Mouse (Mus musculus) intestine, embryonic 16.5 days (tissue): ENCODE results near the gene Blcap. TPM values are rescaled to one million over a fixed set of nuclear protein-coding genes. Genes with fewer than 3 reads are reported as not detected.

Experiments
- ATAC-seq: fragments of 200-750 bp; cut with Nextera tagmentation; 2 replicates; pipeline ENCODE4 v1.8.0; 2017; ENCODE audit warnings: moderate TSS enrichment, moderate library complexity
- H3K27ac ChIP-seq: fragments of 300-500 bp; sonication (generic); 2 replicates; pipeline ENCODE4 v1.5.1; 2014; ENCODE audit warnings: mild to moderate bottlenecking, low read length
- H3K27me3 ChIP-seq: fragments of 300-500 bp; sonication (generic); replicated peaks from 2 replicates; pipeline ENCODE4 v1.6.1; 2014; ENCODE audit warnings: low read length, control low read depth, mixed read lengths; ENCODE audit not compliant: control insufficient read depth, insufficient read depth
- H3K36me3 ChIP-seq: fragments of 300-500 bp; sonication (generic); 2 replicates; pipeline ENCODE4 v1.6.1; 2014; ENCODE audit warnings: low read length, control low read depth; ENCODE audit not compliant: control insufficient read depth, insufficient read depth
- H3K4me1 ChIP-seq: fragments of 300-500 bp; sonication (generic); 2 replicates; pipeline ENCODE4 v1.6.1; 2014; ENCODE audit warnings: low read length, control low read depth, mixed read lengths; ENCODE audit not compliant: control insufficient read depth, insufficient read depth
- H3K4me2 ChIP-seq: fragments of 300-500 bp; sonication (generic); 2 replicates; pipeline ENCODE4 v1.6.1; 2014; ENCODE audit warnings: low read depth, low read length, control low read depth
- H3K4me3 ChIP-seq: fragments of 300-500 bp; sonication (generic); 2 replicates; pipeline ENCODE4 v1.5.1; 2014; ENCODE audit warnings: mild to moderate bottlenecking, low read length
- H3K9ac ChIP-seq: fragments of 300-500 bp; sonication (generic); 2 replicates; pipeline ENCODE4 v1.6.1; 2014; ENCODE audit warnings: low read depth, low read length
- H3K9me3 ChIP-seq: fragments of 300-500 bp; sonication (generic); 2 replicates; pipeline ENCODE4 v1.6.1; 2016; ENCODE audit warnings: low read length, control low read depth; ENCODE audit not compliant: control insufficient read depth
- WGBS: fragments of 180-500 bp; shearing (Covaris S2); extraction: QIAGEN DNeasy Blood & Tissue Kit; methylation state at CpG from one replicate; pipeline ENCODE4 v1.1.7; 2014; 5-methylcytosine and 5-hydroxymethylcytosine counted together
- polyA plus RNA-seq: library from polyadenylated mRNA; unstranded; fragments of >200 nt; fragmentation: Nextera tagmentation; extraction: Ambion mirVana; gene quantifications from 2 replicates; pipeline ENCODE4 v1.2.1, GENCODE M21; 2015

The Blcap gene
- polyA plus RNA-seq, 1 experiment from 2014 or later = 42.0 TPM

DNA sequence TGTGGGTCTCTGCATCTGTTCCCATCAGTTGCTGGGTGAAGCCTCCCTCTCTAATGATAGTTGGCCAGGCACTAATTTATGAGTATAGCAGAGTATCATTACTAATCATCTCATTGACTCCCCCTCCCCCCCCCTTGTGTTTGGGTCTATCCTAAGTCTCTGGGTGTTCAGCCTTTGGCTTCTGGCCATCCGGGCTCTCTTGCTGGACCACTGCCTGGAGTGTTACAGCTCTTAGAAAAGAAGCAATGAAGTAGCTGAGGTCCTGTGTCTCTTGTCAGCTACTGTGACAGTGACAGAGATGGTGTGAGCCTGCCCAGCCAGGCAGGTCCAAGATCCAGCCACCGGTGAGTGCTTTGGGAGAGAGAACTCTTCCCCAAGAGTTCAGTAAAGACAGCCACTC lies 1.7 kb upstream of the Blcap start:
- Histone ChIP-seq H3K36me3 (no peaks in the 10 kb centered on the region), H3K9ac (no peak overlapping the region), H3K4me2 (no peak overlapping the region), H3K27ac (no peak overlapping the region), H3K9me3 (no peaks in the 10 kb centered on the region), H3K27me3 (no peaks in the 10 kb centered on the region), H3K4me1 (no peaks in the 10 kb centered on the region), H3K4me3 (no peak overlapping the region)
- ATAC-seq = no peak
- 59% methylated on average over 2 of the region's 2 CpGs for WGBS

DNA sequence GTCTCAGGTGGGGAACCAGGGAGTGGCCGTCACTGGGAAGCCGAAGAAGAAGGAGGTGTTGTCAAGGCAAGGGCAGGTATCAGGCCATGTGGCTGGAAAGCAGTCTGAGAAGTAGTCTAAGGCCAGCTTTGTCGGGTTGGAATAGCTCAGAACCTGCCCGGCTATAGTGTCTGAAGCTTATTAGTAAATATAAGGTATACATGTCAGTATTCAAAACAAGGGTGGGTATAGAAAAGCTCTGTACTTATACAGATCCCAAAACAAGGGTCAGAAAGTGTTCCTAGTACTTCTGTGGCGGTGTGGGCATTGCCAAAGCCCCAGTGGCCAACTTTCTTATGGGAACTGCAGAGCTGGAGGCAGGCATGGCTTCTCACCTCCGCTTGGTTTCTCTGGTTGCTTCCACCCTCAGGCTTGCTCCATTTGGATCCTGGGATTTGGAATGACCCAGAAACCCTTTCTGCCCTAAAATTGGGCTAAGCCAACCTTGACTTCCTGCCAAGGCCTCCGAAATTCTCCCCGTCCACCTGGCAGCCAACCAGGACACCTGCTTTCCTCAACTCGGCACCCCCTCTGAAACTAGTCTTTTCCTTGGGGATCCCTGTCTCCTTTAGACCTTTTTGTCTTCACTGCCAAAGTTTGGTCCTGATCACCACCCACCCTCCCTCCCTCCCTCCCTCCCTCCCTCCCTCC lies 1.1 kb downstream of the Blcap start:
- no peaks in the 10 kb centered on the region for H3K9me3 ChIP-seq
- H3K27me3 ChIP-seq = no peaks in the 10 kb centered on the region
- H3K4me3 ChIP-seq = no peak overlapping the region
- no peak overlapping the region for H3K4me2 ChIP-seq
- no peak overlapping the region for H3K9ac ChIP-seq
- no peaks in the 10 kb centered on the region for H3K36me3 ChIP-seq
- WGBS = 69% methylated on average over 9 of the region's 9 CpGs
- H3K4me1 ChIP-seq = peaks cover 9% of the 10 kb centered on the region; the same call in 1 of the 2 replicates
- no peak overlapping the region for H3K27ac ChIP-seq
- no peak for ATAC-seq

DNA sequence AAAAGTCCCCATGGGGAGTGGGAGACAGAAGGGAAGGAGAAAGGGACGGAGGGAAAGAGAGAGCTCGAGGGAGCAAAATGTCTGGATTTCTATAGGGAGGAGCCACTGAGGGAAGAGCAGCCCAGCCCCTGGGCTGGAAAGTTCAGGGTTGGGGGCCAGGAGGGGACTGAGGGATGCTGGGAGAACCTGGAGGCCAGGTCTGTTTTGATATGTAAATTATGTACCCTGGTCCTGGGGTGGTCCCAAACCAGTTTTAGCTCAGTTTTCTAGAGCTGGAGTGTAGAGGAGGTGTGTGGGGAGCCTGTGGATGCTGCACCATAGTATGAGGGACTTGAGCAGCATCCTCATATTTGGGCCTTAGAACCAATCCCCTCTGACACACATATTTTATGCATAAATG lies 2.2 kb downstream of the Blcap start:
- Histone ChIP-seq H3K36me3 (no peaks in the 10 kb centered on the region), H3K4me2 (no peak overlapping the region), H3K9me3 (no peaks in the 10 kb centered on the region), H3K9ac (no peak overlapping the region), H3K27ac (no peak overlapping the region), H3K4me1 (peaks cover 12% of the 10 kb centered on the region; the same call in 1 of the 2 replicates), H3K27me3 (no peaks in the 10 kb centered on the region), H3K4me3 (no peak overlapping the region)
- WGBS = 36% methylated on average over 2 of the region's 2 CpGs
- ATAC-seq = no peak

DNA sequence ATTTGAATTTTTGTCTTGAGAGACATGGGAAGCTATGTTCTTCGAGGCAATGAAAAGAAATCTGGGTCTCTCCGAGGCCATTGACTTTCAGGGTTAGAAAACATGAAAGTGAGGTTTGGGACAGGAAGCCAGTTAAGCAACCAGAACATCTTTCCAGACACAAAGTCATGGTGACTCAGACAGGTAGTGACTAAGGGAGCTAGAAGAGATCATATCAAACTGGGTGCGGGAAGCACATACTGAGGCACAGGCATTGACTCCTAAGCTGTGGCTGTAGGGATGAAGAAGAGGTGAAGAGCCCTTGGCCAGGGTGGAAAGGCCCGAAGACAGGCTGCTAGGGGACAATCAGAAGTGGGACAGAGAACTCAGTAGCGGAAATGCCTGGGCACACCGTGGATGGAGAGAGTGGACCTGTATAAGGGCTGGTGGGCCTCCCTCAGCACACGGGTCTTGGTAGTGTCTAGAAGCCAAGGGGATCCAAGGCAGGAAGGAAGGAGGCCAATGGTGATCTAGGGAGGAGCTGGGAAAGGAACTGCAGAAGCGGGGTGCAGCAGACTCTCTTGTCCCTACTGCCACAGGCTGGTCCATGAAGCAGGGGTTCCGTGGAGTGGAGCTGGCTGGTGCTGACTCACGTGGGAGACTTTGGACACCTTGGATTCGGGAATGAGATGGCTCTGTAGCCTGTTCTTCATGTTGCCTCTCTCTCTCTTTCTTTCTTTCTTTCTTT lies 3.7 kb downstream of the Blcap start:
- H3K4me3 ChIP-seq = peak overlapping the region; percentile 96
- WGBS = 79% methylated on average over 11 of the region's 11 CpGs
- H3K9ac ChIP-seq = peak overlapping the region; percentile 97
- H3K4me1 ChIP-seq = peaks cover 12% of the 10 kb centered on the region; the same call in 1 of the 2 replicates
- H3K27me3 ChIP-seq = no peaks in the 10 kb centered on the region
- H3K27ac ChIP-seq = 0 out of 2 replicates have a peak overlapping the region, but pooled peaks have one; percentile 89
- no peaks in the 10 kb centered on the region for H3K36me3 ChIP-seq
- H3K4me2 ChIP-seq = peak overlapping the region; percentile 77
- peaks cover under 1% of the 10 kb centered on the region; the same call in 1 of the 2 replicates for H3K9me3 ChIP-seq
- ATAC-seq = no peak

DNA sequence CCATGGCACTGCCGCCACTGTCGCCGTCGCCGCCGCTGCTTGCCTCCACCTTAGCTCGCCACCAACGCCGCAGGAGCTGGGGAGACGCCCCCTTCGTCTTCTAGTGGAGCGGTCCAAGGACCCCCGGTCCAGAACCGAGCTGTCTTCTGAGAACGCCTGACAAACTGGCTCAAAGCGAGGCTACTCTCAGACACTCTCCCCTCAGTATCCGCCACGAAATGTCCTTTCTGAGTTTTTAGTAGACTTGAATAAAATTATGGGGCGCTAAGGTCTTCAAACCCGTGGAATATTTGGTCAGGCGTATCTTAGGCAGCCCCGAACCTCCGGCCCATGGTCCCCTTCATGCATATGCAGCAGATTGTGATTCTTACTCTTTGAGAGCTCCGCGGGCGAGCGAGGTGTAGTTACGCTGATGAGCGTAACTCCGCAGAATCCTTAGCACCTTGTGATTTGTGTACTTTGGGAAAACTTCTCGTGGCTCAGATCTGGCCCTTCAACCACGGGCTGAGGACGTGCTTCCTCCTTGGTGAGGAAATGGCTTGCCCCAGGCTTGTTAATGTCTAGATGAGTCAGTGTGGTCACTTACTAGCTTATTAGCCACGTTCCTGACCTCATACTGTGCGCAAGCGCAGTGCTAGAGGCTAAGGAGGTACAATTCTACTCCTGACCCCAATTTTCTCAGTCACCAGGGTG lies 4.7 kb downstream of the Blcap start:
- under 1% methylated on average over 36 of the region's 36 CpGs for WGBS
- Histone ChIP-seq H3K9ac (peak overlapping the region; percentile 97), H3K9me3 (peaks cover 10% of the 10 kb centered on the region), H3K4me1 (peaks cover 18% of the 10 kb centered on the region), H3K36me3 (peaks cover 7% of the 10 kb centered on the region), H3K27ac (peak overlapping the region; percentile 89), H3K4me3 (peak overlapping the region; percentile 96), H3K27me3 (no peaks in the 10 kb centered on the region), H3K4me2 (peak overlapping the region; percentile 77)
- ATAC-seq = peak; percentile 89

GRCm38 (mm10) chr2:157565898-157566259 lies 5.2 kb downstream of the Blcap start:
- H3K36me3 ChIP-seq = peaks cover 13% of the 10 kb centered on the region
- peaks cover 19% of the 10 kb centered on the region for H3K4me1 ChIP-seq
- 0% methylated on average over 35 of the region's 35 CpGs for WGBS
- H3K9ac ChIP-seq = peak overlapping the region; percentile 97
- peak; percentile 32 for ATAC-seq
- H3K4me2 ChIP-seq = peak overlapping the region; percentile 77
- peak overlapping the region; percentile 89 for H3K27ac ChIP-seq
- peaks cover 16% of the 10 kb centered on the region for H3K9me3 ChIP-seq
- peak overlapping the region; percentile 96 for H3K4me3 ChIP-seq
- no peaks in the 10 kb centered on the region for H3K27me3 ChIP-seq

DNA sequence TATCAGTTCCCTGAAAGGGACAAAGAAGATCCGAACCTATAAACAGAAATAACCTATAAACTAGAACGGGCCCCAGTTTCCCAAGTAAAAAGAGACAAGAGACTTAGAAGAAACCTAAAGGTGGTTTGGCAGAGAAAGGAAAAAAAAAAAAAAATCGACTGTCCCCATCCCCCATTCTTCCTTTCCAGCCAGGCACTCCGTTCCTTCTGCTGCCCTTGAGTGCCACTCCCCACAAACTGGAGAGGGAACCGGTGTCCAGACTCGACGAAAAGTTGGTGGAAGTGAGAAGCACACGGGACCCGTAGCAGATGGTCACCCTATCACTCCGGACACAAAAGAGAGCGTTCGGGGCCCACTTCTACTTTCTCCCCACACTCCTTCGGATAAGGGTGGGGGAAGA lies 5.6 kb downstream of the Blcap start:
- Histone ChIP-seq H3K4me1 (peaks cover 19% of the 10 kb centered on the region), H3K36me3 (peaks cover 13% of the 10 kb centered on the region), H3K4me2 (peak overlapping the region; percentile 77), H3K4me3 (peak overlapping the region; percentile 96), H3K27ac (peak overlapping the region; percentile 89; the same call in 1 of the 2 replicates), H3K9ac (peak overlapping the region; percentile 97), H3K27me3 (no peaks in the 10 kb centered on the region), H3K9me3 (peaks cover 16% of the 10 kb centered on the region)
- ATAC-seq = no peak
- WGBS = 7% methylated on average over 13 of the region's 13 CpGs

DNA sequence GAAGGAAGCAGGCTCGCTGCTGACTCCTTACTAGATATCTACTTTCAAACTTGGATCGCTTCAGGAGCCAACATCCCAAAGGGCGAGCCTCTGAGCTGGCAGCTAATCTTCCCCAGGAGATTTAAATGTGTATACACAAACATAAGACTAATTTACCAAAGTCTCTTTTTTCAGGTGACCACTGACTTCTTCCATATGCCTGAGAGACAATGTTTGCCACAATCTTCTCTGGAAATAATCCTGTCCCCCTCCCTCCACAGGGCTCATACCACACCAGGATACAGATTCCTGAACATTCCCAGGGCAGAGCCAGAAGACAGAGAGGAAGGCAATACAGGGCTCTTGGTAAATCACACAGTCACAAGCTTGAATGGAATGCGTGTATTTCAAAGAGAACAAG lies 6.4 kb downstream of the Blcap start:
- no peak for ATAC-seq
- no peaks in the 10 kb centered on the region for H3K27me3 ChIP-seq
- H3K27ac ChIP-seq = no peak overlapping the region
- H3K4me1 ChIP-seq = peaks cover 19% of the 10 kb centered on the region
- H3K4me2 ChIP-seq = no peak overlapping the region
- H3K36me3 ChIP-seq = peaks cover 17% of the 10 kb centered on the region
- no peak overlapping the region for H3K4me3 ChIP-seq
- H3K9me3 ChIP-seq = peaks cover 22% of the 10 kb centered on the region
- 79% methylated on average over 4 of the region's 4 CpGs for WGBS
- H3K9ac ChIP-seq = no peak overlapping the region

GRCm38 (mm10) chr2:157563031-157563430 lies 8.0 kb downstream of the Blcap start:
- Histone ChIP-seq H3K27me3 (no peaks in the 10 kb centered on the region), H3K9me3 (peaks cover 30% of the 10 kb centered on the region), H3K4me1 (peaks cover 19% of the 10 kb centered on the region), H3K9ac (no peak overlapping the region), H3K4me3 (no peak overlapping the region), H3K4me2 (no peak overlapping the region), H3K36me3 (peaks cover 29% of the 10 kb centered on the region), H3K27ac (no peak overlapping the region)
- 53% methylated on average over 2 of the region's 2 CpGs for WGBS
- no peak for ATAC-seq
